Mouse (Mus musculus): ENCODE results near the gene Fhit. TPM values are rescaled to one million over a fixed set of nuclear protein-coding genes. Genes with fewer than 3 reads are reported as not detected.

Gene Fhit
- polyA plus RNA-seq, 1 experiment = 0.94 TPM

DNA sequence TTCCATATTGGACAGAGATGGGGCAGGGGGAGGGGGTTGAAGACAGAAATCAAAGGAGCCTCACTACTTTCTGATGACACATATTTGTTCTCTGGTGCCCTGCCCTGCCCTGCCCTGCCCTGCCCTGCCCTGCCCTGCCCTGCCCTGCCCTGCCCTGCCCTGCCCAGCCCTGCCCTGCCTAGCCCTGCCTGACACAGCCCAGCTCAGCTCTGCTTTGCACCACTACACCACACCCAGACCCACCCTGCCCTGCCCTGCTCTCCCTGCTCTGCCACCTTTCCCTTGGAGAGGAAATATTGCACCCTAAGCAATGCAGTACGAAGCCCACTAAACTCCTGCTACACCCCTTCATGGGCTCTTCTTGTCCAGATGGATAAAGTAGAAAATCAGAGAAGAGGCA, 1171.2 kb downstream of the Fhit start:
- TF ChIP-seq GATA1 (IDR thresholded peaks at IDR 0.05; ENCODE audit: low read length) = no peak

DNA sequence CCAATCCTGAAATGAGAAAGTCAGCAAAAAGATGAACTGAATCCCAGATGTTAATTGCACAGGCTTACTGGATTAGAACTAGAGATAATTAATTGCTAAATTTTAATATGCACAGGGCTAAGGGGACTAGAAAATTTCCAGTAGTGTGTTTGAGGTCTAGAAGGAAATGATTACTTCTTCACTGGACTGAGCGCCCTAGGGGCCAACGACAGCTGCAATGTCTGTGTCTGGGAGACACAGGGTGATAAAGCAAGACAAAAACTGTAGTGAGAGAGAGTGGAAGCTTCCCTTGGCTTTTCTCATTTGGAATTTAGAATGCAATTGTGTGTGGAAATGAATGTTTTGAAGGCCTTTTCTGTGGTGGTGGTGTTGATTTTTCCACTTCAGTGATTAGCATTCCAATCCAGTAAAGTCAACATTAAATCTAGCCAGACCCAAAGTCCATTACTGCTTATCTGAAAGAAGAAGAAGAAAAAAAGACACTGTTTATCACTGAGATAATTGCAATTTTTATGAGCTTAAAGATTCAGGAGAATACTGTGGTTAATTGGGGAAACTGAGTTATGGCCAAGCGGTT, 1184.8 kb downstream of the Fhit start:
- TF ChIP-seq GATA1 (IDR thresholded peaks at IDR 0.05; ENCODE audit: low read length) = no peak

DNA sequence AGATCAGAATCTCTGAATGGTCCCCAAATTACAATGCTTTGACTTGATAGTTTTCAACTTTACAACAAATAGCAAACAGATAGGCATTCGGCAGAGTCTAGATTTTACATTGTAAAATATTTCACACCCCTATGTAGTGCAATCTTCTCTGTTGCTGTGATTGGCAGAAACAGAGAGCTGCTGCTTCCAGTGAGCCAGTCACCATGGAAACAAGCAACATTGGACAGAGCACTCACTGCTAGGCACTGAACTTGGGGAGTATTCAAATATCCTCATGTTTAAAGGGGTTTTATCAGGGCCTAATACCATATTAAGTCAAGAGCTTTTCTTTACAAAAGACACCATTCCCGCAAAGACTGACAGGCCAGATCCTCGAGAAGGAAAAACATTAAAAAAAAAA, 1187.4 kb downstream of the Fhit start:
- no peak for TF ChIP-seq GATA1 (IDR thresholded peaks at IDR 0.05; ENCODE audit: low read length)

DNA sequence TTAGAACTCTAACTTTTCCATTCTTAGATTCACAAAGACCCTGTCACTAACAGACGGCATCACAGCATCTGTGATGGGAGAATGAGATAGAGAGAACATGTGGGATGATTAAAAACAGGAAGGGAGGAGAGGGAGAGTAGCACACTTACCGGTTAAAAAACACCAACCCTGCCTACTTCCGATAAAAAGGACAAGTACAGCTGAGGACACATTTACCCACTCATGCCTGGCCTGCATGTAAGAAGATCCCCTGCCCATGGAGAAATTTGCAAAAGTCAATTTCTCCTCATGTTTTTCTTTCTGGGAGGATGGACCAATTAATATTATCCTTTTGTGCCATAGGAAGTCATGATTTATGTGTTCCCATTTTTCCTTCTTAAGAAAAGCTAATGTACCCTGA, 1198.0 kb downstream of the Fhit start:
- no peak for TF ChIP-seq GATA1 (IDR thresholded peaks at IDR 0.05; ENCODE audit: low read length)

DNA sequence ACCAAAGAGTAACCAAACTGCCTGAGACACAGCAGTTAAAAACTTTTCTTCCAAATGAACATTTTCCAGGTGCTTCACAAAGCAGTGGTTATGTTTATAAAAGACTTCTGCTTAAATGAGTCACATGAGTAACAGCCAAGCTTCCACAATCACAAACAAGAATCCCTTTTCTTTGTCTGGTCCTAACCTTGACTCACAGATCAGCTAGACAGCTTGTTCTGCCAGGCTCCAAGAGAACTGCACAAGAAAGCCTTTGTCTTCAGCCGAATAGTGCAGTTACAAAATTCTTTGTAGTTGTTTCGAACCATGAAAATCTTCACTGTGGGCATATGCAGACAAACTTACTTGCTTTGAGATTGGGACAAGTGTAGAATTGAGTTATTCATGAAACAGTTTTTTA, 1201.4 kb downstream of the Fhit start:
- TF ChIP-seq GATA1 (IDR thresholded peaks at IDR 0.05; ENCODE audit: low read length) = no peak

- no peak for TF ChIP-seq GATA1 (IDR thresholded peaks at IDR 0.05; ENCODE audit: low read length)
Observed at GRCm38 (mm10) chr14:9899494-9899893, 1262.3 kb downstream of the Fhit start.

- no peak for TF ChIP-seq GATA1 (IDR thresholded peaks at IDR 0.05; ENCODE audit: low read length)
Observed at GRCm38 (mm10) chr14:9896556-9896955, 1265.3 kb downstream of the Fhit start.

- no peak for TF ChIP-seq GATA1 (IDR thresholded peaks at IDR 0.05; ENCODE audit: low read length)
Observed at GRCm38 (mm10) chr14:9852041-9852440, 1309.8 kb downstream of the Fhit start.

GRCm38 (mm10) chr14:9832290-9832689, 1329.5 kb downstream of the Fhit start:
- no peak for TF ChIP-seq GATA1 (IDR thresholded peaks at IDR 0.05; ENCODE audit: low read length)

DNA sequence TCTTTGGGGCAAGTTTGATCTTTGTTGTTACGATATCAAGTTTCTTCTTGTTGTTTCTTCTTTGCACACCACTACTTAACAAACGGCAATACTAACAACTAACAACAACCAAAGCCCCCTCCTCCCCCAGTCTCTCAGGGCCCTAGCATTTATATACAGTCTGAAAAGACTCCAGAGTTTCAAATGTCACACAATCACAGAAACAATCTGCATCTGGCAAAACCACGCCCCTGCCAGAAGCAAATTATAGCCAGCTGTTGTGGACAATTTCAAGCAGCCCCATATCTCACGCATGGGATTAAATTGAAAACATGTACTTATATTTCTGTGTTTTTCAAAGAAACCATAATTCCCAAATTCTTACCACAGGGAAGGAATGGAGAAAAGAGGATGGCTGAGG, 1345.9 kb downstream of the Fhit start:
- no peak for TF ChIP-seq GATA1 (IDR thresholded peaks at IDR 0.05; ENCODE audit: low read length)

GRCm38 (mm10) chr14:9811847-9812321, 1350.0 kb downstream of the Fhit start:
- TF ChIP-seq GATA1 (IDR thresholded peaks at IDR 0.05; ENCODE audit: low read length) = no peak

DNA sequence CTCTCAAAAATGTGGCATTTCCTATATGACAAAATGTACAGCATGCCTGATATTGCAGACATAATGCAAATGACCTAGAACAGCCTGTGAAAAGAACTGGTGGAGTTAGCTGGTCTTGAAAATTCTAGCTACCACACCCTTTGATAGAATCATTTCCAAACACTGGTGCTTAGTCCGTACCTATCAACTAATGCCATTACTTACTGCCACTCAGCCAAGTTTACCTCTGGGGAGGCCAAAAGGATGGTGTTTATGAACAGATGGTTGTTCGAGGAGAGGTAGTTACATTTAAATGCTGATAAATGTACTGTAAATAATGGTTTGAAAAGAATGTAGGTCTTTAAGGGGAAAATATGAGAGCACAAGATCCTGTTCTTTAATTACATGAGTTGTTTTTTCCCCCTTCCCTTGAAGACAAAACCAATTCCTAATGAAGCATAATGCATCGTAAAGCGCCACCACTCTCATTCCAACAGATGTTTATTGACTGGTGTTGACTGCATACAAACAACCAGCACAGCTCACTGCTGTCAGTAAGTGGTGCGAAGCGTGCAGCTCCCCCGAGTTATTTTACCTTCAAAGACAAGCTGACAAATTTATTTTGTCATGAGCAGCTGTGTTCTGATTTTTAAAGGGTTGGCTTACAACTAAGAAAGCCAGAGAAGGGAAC, 1350.5 kb downstream of the Fhit start:
- no peak for TF ChIP-seq GATA1 (IDR thresholded peaks at IDR 0.05; ENCODE audit: low read length)

GRCm38 (mm10) chr14:9793403-9793802, 1368.4 kb downstream of the Fhit start:
- no peak for TF ChIP-seq GATA1 (IDR thresholded peaks at IDR 0.05; ENCODE audit: low read length)

GRCm38 (mm10) chr14:9788402-9788950, 1373.4 kb downstream of the Fhit start:
- no peak for TF ChIP-seq GATA1 (IDR thresholded peaks at IDR 0.05; ENCODE audit: low read length)

DNA sequence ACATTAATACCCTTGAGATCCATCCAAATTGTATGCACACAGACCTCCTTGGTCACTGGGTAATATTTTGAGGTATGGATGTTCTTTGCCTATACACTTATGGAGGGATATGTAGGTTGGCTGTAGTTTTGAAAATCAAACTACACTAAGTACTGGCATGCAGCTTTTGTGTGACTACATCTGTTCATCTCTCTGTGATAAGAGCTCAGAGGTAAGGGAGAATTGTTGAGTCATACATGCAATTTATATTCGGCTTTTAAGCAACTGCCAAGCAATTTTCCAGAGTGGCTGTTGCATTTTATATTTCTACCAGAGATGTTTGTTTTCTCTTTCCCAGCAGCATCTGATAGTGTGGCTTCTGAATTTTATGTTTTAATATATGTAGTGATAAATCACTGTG, 1374.4 kb downstream of the Fhit start:
- TF ChIP-seq GATA1 (IDR thresholded peaks at IDR 0.05; ENCODE audit: low read length) = no peak

DNA sequence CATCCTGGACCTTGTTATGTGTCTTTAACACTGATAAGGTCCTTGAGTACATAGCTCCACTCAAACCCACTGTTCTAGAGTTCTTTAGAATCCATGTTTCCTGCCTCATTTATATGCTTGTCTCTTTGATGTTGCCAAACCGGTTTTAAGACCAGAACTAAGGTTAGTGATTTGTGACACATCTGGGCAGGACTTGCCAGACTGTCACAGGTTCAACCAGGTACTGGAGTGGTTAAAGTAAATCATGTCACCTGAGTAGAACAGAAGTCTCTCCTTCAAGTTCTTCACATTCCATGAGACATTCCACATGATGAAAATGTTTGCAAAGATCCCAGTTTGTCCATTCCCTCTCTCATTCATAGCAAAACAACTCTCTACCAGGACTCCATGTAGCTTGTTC, 1376.0 kb downstream of the Fhit start:
- no peak for TF ChIP-seq GATA1 (IDR thresholded peaks at IDR 0.05; ENCODE audit: low read length)

GRCm38 (mm10) chr14:9751341-9751740, 1410.5 kb downstream of the Fhit start:
- TF ChIP-seq GATA1 (IDR thresholded peaks at IDR 0.05; ENCODE audit: low read length) = no peak

Measured in G1E-ER4 (cell line).